Mouse (Mus musculus) limb, embryonic 14.5 days (tissue): ENCODE results near the gene Slc51a. TPM values are rescaled to one million over a fixed set of nuclear protein-coding genes. Genes with fewer than 3 reads are reported as not detected.

Experiments used
- ATAC-seq: fragments of 200-750 bp; cut with Nextera tagmentation; 2 replicates; pipeline ENCODE4 v1.8.0; 2017; ENCODE audit warnings: low read depth, moderate number of reproducible peaks, moderate TSS enrichment; ENCODE audit not compliant: low FRiP score
- DNase-seq: peaks from one replicate; pipeline ENCODE4 v3.0.0-alpha.2; 2015; ENCODE audit warnings: low spot score
- H3K27ac ChIP-seq: fragments of 300-500 bp; sonication (generic); replicated peaks from 2 replicates; pipeline ENCODE4 v1.5.1; 2014; ENCODE audit warnings: low read depth, mild to moderate bottlenecking, low read length, moderate library complexity, mixed read lengths
- H3K27me3 ChIP-seq: fragments of 300-500 bp; sonication (generic); 2 replicates; pipeline ENCODE4 v1.6.1; 2014; ENCODE audit warnings: low read length, mixed read lengths; ENCODE audit not compliant: control insufficient read depth, insufficient read depth
- H3K36me3 ChIP-seq: fragments of 300-500 bp; sonication (generic); 2 replicates; pipeline ENCODE4 v1.6.1; 2014; ENCODE audit warnings: mild to moderate bottlenecking, low read length, moderate library complexity, mixed read lengths; ENCODE audit not compliant: control insufficient read depth, insufficient read depth
- H3K4me1 ChIP-seq: fragments of 300-500 bp; sonication (generic); 2 replicates; pipeline ENCODE4 v1.6.1; 2014; ENCODE audit warnings: antibody characterized with exemption, low read length, mixed read lengths; ENCODE audit not compliant: control insufficient read depth, insufficient read depth
- H3K4me2 ChIP-seq: fragments of 300-500 bp; sonication (generic); replicated peaks from 2 replicates; pipeline ENCODE4 v1.6.1; 2014; ENCODE audit warnings: low read depth, mild to moderate bottlenecking, low read length, moderate library complexity; ENCODE audit not compliant: severe bottlenecking
- H3K4me3 ChIP-seq: fragments of 300-500 bp; sonication (generic); replicated peaks from 2 replicates; pipeline ENCODE4 v1.5.1; 2014; ENCODE audit warnings: low read length
- H3K9ac ChIP-seq: fragments of 300-500 bp; sonication (generic); 2 replicates; pipeline ENCODE4 v1.6.1; 2014; ENCODE audit warnings: mild to moderate bottlenecking, low read depth, low read length, moderate library complexity; ENCODE audit not compliant: severe bottlenecking
- H3K9me3 ChIP-seq: fragments of 300-500 bp; sonication (generic); 2 replicates; pipeline ENCODE4 v1.6.1; 2016; ENCODE audit warnings: low read length; ENCODE audit not compliant: control insufficient read depth
- POLR2A ChIP-seq: fragments of 200-500 bp; IDR thresholded peaks from 2 replicates; pipeline ENCODE4 v1.8.0; 2012; ENCODE audit warnings: inconsistent platforms, mild to moderate bottlenecking, moderate library complexity, borderline replicate concordance; ENCODE audit not compliant: insufficient read depth, insufficient read length; ENCODE audit errors: extremely low read depth
- WGBS: fragments of 180-500 bp; shearing (Covaris S2); extraction: QIAGEN DNeasy Blood & Tissue Kit; methylation state at CpG from one replicate; pipeline ENCODE4 v1.1.7; 2014; 5-methylcytosine and 5-hydroxymethylcytosine counted together
- polyA plus RNA-seq, 2 experiments: library from polyadenylated mRNA; depleted of rRNA in 1 of 2; stranded (reverse) in 1 of 2; unstranded in 1 of 2; fragments of >200 nt; fragmentation: Nextera tagmentation in 1 of 2; extraction: Ambion mirVana in 1 of 2; gene quantifications; 2 replicates each; pipeline versions ENCODE4 v1.2.1 to v1.2.3; 2012 to 2014

Gene Slc51a
- polyA plus RNA-seq, 2 experiments: 0.10 to 0.30 TPM

DNA sequence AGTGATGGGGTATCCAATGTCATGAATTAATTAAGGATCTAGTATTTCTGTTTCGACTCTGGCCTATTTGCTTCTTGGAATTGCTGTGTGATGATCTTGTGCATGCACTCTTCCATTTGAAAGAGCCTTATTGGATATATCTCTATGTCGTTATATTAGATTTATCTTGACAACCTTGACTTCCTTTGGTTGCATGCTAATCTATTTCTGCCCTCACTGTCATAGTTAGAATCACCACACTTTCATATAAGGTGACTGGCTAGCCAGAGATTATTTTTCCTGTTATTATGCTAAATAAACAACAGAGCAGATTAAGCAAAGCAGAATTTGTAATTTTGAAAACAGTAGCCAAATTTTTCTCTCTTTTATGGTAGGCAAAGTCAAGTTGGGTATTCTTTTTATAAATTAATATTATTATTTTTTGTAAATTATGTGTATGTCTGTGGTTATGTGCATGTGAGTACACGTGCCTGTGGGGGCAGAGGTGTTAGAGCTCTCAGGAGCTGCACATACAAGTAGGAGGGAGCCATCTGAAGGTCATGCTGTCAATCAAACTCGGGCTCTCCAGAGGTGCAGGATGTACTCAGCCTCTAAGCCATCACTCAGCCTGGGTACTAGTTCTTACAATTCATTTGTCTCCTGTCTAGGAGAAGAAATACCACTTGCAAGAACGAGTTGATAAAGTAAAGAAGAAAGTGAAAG, 18.1 kb downstream of the Slc51a start:
- H3K9me3 ChIP-seq: no peaks in the 10 kb centered on the region
- TF ChIP-seq POLR2A: no peak
- peaks cover 50% of the 10 kb centered on the region for H3K36me3 ChIP-seq
- no peak for DNase-seq
- no peak overlapping the region for H3K4me3 ChIP-seq
- WGBS: 85% methylated on average over 5 of the region's 5 CpGs
- no peak overlapping the region for H3K27ac ChIP-seq
- no peaks in the 10 kb centered on the region for H3K4me1 ChIP-seq
- no peak overlapping the region for H3K9ac ChIP-seq
- no peaks in the 10 kb centered on the region for H3K27me3 ChIP-seq
- ATAC-seq: no peak
- H3K4me2 ChIP-seq: no peak overlapping the region

DNA sequence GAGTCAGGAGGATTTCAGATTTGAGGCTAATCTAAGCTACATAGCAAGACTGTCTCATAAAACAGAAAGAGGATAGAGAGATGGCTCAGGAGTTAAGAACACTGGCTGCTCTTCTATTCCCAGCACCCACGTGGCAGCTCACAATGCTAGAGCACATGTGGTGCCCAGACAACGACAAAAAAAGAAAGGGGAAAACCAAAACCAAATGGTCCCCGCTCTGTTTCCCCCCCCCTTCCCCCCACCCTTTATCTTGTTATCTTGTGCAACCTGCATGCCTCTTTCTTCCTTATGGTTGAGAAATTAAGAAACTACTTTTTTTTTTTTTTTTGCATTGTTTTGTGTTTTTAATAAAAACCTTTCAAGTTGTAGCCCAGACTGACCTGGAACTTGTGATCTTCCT, 19.2 kb downstream of the Slc51a start:
- WGBS: 46% methylated on average over 3 of the region's 3 CpGs
- DNase-seq (no peak), ATAC-seq (no peak)
- H3K4me2 ChIP-seq: no peak overlapping the region
- no peaks in the 10 kb centered on the region for H3K9me3 ChIP-seq
- no peaks in the 10 kb centered on the region for H3K27me3 ChIP-seq
- H3K9ac ChIP-seq: no peak overlapping the region
- no peak overlapping the region for H3K27ac ChIP-seq
- no peak overlapping the region for H3K4me3 ChIP-seq
- TF ChIP-seq POLR2A: no peak
- no peaks in the 10 kb centered on the region for H3K4me1 ChIP-seq
- H3K36me3 ChIP-seq: peaks cover 56% of the 10 kb centered on the region

DNA sequence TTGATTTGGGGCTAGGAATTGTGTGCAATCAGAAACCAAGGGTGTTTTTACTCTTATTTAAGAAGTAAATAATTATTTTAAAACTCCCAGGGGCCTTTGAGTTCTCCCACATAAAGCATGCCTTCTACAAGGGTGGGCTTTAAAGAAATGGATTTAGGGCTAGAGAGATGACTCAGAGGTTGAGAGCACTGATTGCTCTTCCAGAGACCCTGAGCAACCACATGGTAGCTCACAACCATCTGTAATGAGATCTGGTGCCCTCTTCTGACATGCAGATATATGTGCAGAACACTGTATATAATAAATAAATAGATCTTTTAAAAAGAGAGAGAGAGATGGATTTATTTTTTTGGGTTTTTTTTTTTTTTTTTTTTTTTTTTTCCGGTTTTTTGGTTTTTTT, 22.8 kb downstream of the Slc51a start:
- Histone ChIP-seq H3K9ac (no peak overlapping the region), H3K4me3 (no peak overlapping the region), H3K9me3 (no peaks in the 10 kb centered on the region), H3K27ac (no peak overlapping the region), H3K36me3 (peaks cover 50% of the 10 kb centered on the region), H3K27me3 (no peaks in the 10 kb centered on the region), H3K4me2 (no peak overlapping the region), H3K4me1 (no peaks in the 10 kb centered on the region)
- TF ChIP-seq POLR2A: no peak
- 0% methylated on average over 1 of the region's 1 CpGs for WGBS
- ATAC-seq: no peak
- no peak for DNase-seq

DNA sequence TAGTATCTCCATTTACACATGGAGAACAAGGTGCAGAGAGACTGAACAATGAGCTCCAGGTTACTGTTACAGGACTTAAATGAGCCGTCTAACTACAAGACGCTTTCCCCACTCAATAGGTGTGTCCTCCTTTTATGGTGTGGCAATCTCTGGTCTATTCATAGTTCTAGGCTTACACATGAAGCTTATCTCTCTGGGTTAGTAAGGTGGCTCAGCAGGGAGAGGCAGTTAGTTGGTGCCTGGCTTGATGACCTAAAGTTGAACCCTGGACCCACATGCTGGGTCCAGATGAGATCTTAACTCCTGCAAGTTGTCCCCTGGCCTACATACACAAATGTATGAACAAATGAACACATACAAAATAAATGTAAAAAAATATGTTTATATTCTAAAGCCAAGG, 24.3 kb downstream of the Slc51a start:
- no peak overlapping the region for H3K9ac ChIP-seq
- no peak for DNase-seq
- H3K4me3 ChIP-seq: no peak overlapping the region
- ATAC-seq: no peak
- H3K27me3 ChIP-seq: no peaks in the 10 kb centered on the region
- no peak for TF ChIP-seq POLR2A
- no peak overlapping the region for H3K27ac ChIP-seq
- 85% methylated on average over 2 of the region's 2 CpGs for WGBS
- H3K4me2 ChIP-seq: no peak overlapping the region
- H3K9me3 ChIP-seq: no peaks in the 10 kb centered on the region
- peaks cover 39% of the 10 kb centered on the region for H3K36me3 ChIP-seq
- H3K4me1 ChIP-seq: no peaks in the 10 kb centered on the region

DNA sequence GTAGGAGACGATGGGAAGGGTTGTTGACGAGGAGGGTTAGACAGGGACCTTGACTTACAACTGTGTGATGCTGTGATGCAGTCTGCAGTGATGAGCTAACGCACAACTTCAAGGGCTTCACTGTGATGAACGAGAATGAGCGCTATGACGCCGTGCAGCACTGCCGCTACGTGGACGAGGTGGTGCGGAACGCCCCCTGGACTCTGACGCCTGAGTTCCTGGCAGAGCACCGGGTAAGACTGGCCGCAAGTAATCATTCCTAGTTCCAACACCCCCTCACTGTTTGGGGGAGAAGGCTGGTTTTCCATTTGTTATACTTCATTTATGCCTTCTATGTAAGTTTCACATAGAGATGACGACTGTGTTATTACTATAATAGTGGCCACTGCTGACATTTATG, 24.7 kb downstream of the Slc51a start:
- H3K4me2 ChIP-seq: no peak overlapping the region
- no peaks in the 10 kb centered on the region for H3K27me3 ChIP-seq
- H3K9ac ChIP-seq: no peak overlapping the region
- DNase-seq (no peak), ATAC-seq (no peak)
- H3K9me3 ChIP-seq: no peaks in the 10 kb centered on the region
- H3K36me3 ChIP-seq: peaks cover 34% of the 10 kb centered on the region
- WGBS: 94% methylated on average over 16 of the region's 16 CpGs
- H3K4me3 ChIP-seq: no peak overlapping the region
- no peak for TF ChIP-seq POLR2A
- H3K27ac ChIP-seq: no peak overlapping the region
- no peaks in the 10 kb centered on the region for H3K4me1 ChIP-seq
